Mouse (Mus musculus) kidney, adult 2 months (tissue): ENCODE data around the gene Tomm20. TPM values are rescaled to one million over a fixed set of nuclear protein-coding genes. Genes with fewer than 3 reads are reported as not detected.
"Not testable (repeated sequence)": the region's sequence is repeated elsewhere in the genome, so short reads cannot be mapped to it uniquely, and the experiment has no call there.

Source experiments
- DNase-seq: peaks from one replicate; pipeline ENCODE4 v3.0.0; 2021
- H3K27ac ChIP-seq: fragments of 200-500 bp; 2 replicates; pipeline ENCODE4 v1.5.1; 2012; ENCODE audit warnings: low read depth, low read length, control low read depth, inconsistent platforms; ENCODE audit not compliant: insufficient read depth
- H3K27me3 ChIP-seq: fragments of 200-500 bp; replicated peaks from 2 replicates; pipeline ENCODE4 v1.6.1; 2012; ENCODE audit warnings: mild to moderate bottlenecking, moderate library complexity, low read length, inconsistent platforms; ENCODE audit not compliant: control insufficient read depth, insufficient read depth
- H3K36me3 ChIP-seq: fragments of 200-500 bp; 2 replicates; pipeline ENCODE4 v1.6.1; 2012; ENCODE audit warnings: mild to moderate bottlenecking, moderate library complexity, low read length, inconsistent platforms; ENCODE audit not compliant: control insufficient read depth, insufficient read depth
- H3K4me1 ChIP-seq: fragments of 200-500 bp; 2 replicates; pipeline ENCODE4 v1.6.1; 2011; ENCODE audit warnings: low read length; ENCODE audit not compliant: control insufficient read depth, insufficient read depth
- H3K4me3 ChIP-seq: fragments of 200-500 bp; 2 replicates; pipeline ENCODE4 v1.5.1; 2011; ENCODE audit warnings: mild to moderate bottlenecking, low read depth, low read length, control low read depth; ENCODE audit not compliant: insufficient read depth
- CTCF ChIP-seq: fragments of 200-500 bp; conservative IDR thresholded peaks from 2 replicates; pipeline ENCODE4 v1.5.1; 2011; ENCODE audit warnings: low read depth, mild to moderate bottlenecking, control low read depth, low read length, moderate library complexity, mixed read lengths; ENCODE audit not compliant: insufficient read depth, insufficient read length
- POLR2A ChIP-seq: fragments of 200-500 bp; IDR thresholded peaks from one replicate; pipeline ENCODE4 v1.6.1; 2011; ENCODE audit warnings: low read depth, low read length, control low read depth
- WGBS: fragments of 180-500 bp; shearing (Covaris S2); methylation state at CpG from one replicate; pipeline ENCODE4 v1.1.7; 2018; 5-methylcytosine and 5-hydroxymethylcytosine counted together
- polyA plus RNA-seq: library from polyadenylated mRNA; depleted of rRNA; stranded (reverse); fragments of >200 nt; gene quantifications from 2 replicates; pipeline ENCODE4 v1.2.3, GENCODE M21; 2012

The Tomm20 gene
- polyA plus RNA-seq, 1 experiment: 541 TPM

GRCm38 (mm10) chr8:126920386-126920785 is 25.3 kb downstream of the Tomm20 start:
- WGBS: 67% methylated on average over 6 of the region's 6 CpGs

GRCm38 (mm10) chr8:126919703-126920102 is 25.9 kb downstream of the Tomm20 start:
- Histone ChIP-seq H3K36me3 (no peaks in the 10 kb centered on the region), H3K4me3 (no peak overlapping the region), H3K4me1 (peaks cover 37% of the 10 kb centered on the region), H3K27ac (peak overlapping the region; percentile 85), H3K27me3 (no peaks in the 10 kb centered on the region)
- no peak for TF ChIP-seq CTCF
- no peak for TF ChIP-seq POLR2A
- 78% methylated on average over 5 of the region's 5 CpGs for WGBS
- no peak for DNase-seq

More at GRCm38 (mm10) chr8:126920386-126920785, 25.3 kb downstream of the Tomm20 start:
- no peak for DNase-seq
- TF ChIP-seq CTCF: no peak
- TF ChIP-seq POLR2A: no peak
- Histone ChIP-seq H3K4me3 (no peak overlapping the region), H3K27me3 (no peaks in the 10 kb centered on the region), H3K4me1 (peaks cover 32% of the 10 kb centered on the region), H3K36me3 (no peaks in the 10 kb centered on the region), H3K27ac (peak overlapping the region; percentile 6; the same call in 1 of the 2 replicates)

- TF ChIP-seq CTCF (no peak), POLR2A (no peak)
- H3K27me3 ChIP-seq: no peaks in the 10 kb centered on the region
- H3K4me3 ChIP-seq: no peak overlapping the region
- H3K36me3 ChIP-seq: no peaks in the 10 kb centered on the region
- peaks cover 41% of the 10 kb centered on the region for H3K4me1 ChIP-seq
- peak; percentile 63 for DNase-seq
- 63% methylated on average over 2 of the region's 2 CpGs for WGBS
- H3K27ac ChIP-seq: peak overlapping the region; percentile 85
These were observed 26.4 kb downstream of the Tomm20 start for GRCm38 (mm10) chr8:126919255-126919654.

GRCm38 (mm10) chr8:126918356-126918755 is 27.3 kb downstream of the Tomm20 start:
- 100% methylated on average over 1 of the region's 1 CpGs for WGBS
- peaks cover 47% of the 10 kb centered on the region for H3K4me1 ChIP-seq
- H3K4me3 ChIP-seq: no peak overlapping the region
- TF ChIP-seq CTCF: no peak
- no peak for TF ChIP-seq POLR2A
- H3K27me3 ChIP-seq: no peaks in the 10 kb centered on the region
- H3K27ac ChIP-seq: no peak overlapping the region
- DNase-seq: no peak
- H3K36me3 ChIP-seq: no peaks in the 10 kb centered on the region

GRCm38 (mm10) chr8:126917179-126917905 is 28.3 kb downstream of the Tomm20 start:
- no peak for DNase-seq

GRCm38 (mm10) chr8:126916611-126917010 is 29.0 kb downstream of the Tomm20 start:
- TF ChIP-seq POLR2A: no peak
- no peak for TF ChIP-seq CTCF
- Histone ChIP-seq H3K4me1 (peaks cover 51% of the 10 kb centered on the region), H3K4me3 (no peak overlapping the region), H3K36me3 (no peaks in the 10 kb centered on the region), H3K27me3 (no peaks in the 10 kb centered on the region), H3K27ac (no peak overlapping the region; the same call in 1 of the 2 replicates)
- no peak for DNase-seq
- 94% methylated on average over 4 of the region's 4 CpGs for WGBS

More at GRCm38 (mm10) chr8:126917179-126917905, 28.3 kb downstream of the Tomm20 start:
- H3K4me1 ChIP-seq: peaks cover 51% of the 10 kb centered on the region
- peak overlapping the region; percentile 35 for H3K27ac ChIP-seq
- H3K4me3 ChIP-seq: no peak overlapping the region
- H3K27me3 ChIP-seq: no peaks in the 10 kb centered on the region
- no peaks in the 10 kb centered on the region for H3K36me3 ChIP-seq
- 59% methylated on average over 6 of the region's 6 CpGs for WGBS
- TF ChIP-seq CTCF (no peak), POLR2A (no peak)

- TF ChIP-seq CTCF (no peak), POLR2A (no peak)
- H3K27ac ChIP-seq: peak overlapping the region; percentile 15
- peak; percentile 70 for DNase-seq
- H3K4me3 ChIP-seq: no peak overlapping the region
- peaks cover 43% of the 10 kb centered on the region for H3K4me1 ChIP-seq
- no peaks in the 10 kb centered on the region for H3K27me3 ChIP-seq
- 51% methylated on average over 10 of the region's 10 CpGs for WGBS
- H3K36me3 ChIP-seq: no peaks in the 10 kb centered on the region
These were observed 30.9 kb downstream of the Tomm20 start for GRCm38 (mm10) chr8:126914609-126915375.

- not testable (repeated sequence) for H3K36me3 ChIP-seq, DNase-seq, H3K27me3 ChIP-seq, H3K4me3 ChIP-seq
- H3K27ac ChIP-seq: peak overlapping the region; percentile 15; the same call in 1 of the 2 replicates
- peaks cover 43% of the 10 kb centered on the region for H3K4me1 ChIP-seq
- WGBS: 59% methylated on average over 10 of the region's 10 CpGs
These were observed 31.5 kb downstream of the Tomm20 start for GRCm38 (mm10) chr8:126914107-126914490.
